Comparison of ENCODE assay signal across 8 mouse cellular contexts in genomic region chr14:62836926-62837640, GRCm38 (mm10). TPM values are rescaled to one million over a fixed set of nuclear protein-coding genes. Genes with fewer than 3 reads are reported as not detected.
A peak's percentile ranks its signal among the peaks of the same experiment; 100 is the strongest.
DNase-seq lines count a peak whose midpoint lies in the region; ATAC-seq lines count a peak whose summit lies in the region.

No protein-coding gene starts in this region.

- H3K9ac ChIP-seq in hindbrain, embryonic 15.5 days = peak overlapping the region; percentile 82

- peaks cover 3% of the 10 kb centered on the region; the same call in 1 of the 2 replicates for H3K36me3 ChIP-seq in hindbrain, embryonic 15.5 days

- peak; percentile 97 for ATAC-seq in hindbrain, embryonic 15.5 days (ENCODE audit: low FRiP score, low read depth)

- H3K9me3 ChIP-seq in hindbrain, embryonic 15.5 days = no peaks in the 10 kb centered on the region

- H3K27ac ChIP-seq in hindbrain, embryonic 15.5 days (replicated peaks) = peak overlapping the region; percentile 87

- WGBS in hindbrain, embryonic 15.5 days = under 1% methylated on average over 37 of the region's 37 CpGs

- no peaks in the 10 kb centered on the region for H3K27me3 ChIP-seq in hindbrain, embryonic 15.5 days

- peak; percentile 99 for DNase-seq in T-cell, adult 2 months (ENCODE audit: low spot score)
- peak; percentile 97 to 98 for DNase-seq in cerebellum, postnatal 36 days
- DNase-seq in frontal cortex, postnatal 36 days (ENCODE audit: low spot score in 2 of 2) = peak; percentile 98
- DNase-seq in left cerebral cortex, adult 11 months (ENCODE audit: low spot score) = peak; percentile 96
- peak; percentile 98 to 99 for DNase-seq in lung, postnatal 4 days
- peak; percentile 99 for DNase-seq in retina, postnatal 7 days (ENCODE audit: low read depth, low spot score)
- DNase-seq in urinary bladder, postnatal 10 days (ENCODE audit: low spot score) = peak; percentile 92

- peak overlapping the region; percentile 82 for H3K4me3 ChIP-seq in hindbrain, embryonic 15.5 days

- peaks cover 22% of the 10 kb centered on the region for H3K4me1 ChIP-seq in hindbrain, embryonic 15.5 days (replicated peaks)

- peak overlapping the region; percentile 68 for H3K4me2 ChIP-seq in hindbrain, embryonic 15.5 days

RNA-seq across cellular contexts. Expression of gene Wdfy2, which starts 0.4 kb away (rescaled TPM):
- 7.6 and 8.1 TPM in 2 replicates for polyA plus RNA-seq in hindbrain, embryonic 15.5 days (2015; fragmentation: Nextera tagmentation; extraction: Ambion mirVana)

Comparison
In these comparisons a context has a peak if more than half of its experiments do, and no peak if none do; other contexts are left out.
1. Peak in every context shown above with its lines: DNase-seq, ATAC-seq, H3K4me3 ChIP-seq and H3K27ac ChIP-seq.